Mouse (Mus musculus): ENCODE data around the gene Zfp1.

DNA sequence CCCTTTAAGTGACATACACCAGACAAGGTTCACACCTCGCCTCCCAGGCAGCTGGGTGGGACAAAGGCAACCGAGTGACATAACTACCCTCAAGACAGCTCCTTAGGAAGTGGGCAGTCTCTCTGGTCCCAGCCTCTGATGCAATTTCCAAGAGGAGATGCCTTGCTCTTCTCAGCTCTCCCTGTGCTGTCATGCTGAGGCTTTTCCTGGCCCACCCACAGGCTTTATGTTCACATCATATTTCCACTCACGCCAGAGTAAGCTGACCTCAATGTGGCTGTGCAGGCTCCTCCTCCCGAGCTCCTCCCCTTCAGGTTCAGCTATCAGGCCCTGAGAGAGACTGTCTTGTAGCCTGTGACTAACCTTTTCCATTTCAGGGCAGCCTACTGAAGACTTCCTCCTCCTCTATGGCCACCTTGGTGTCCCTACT, 76.9 kb downstream of the Zfp1 start:
- TF ChIP-seq CTCF (IDR thresholded peaks at IDR 0.05; ENCODE audit: control insufficient read depth, insufficient read depth, insufficient read length) (no peak), MYOD1 (IDR thresholded peaks at IDR 0.05; ENCODE audit: control insufficient read depth, insufficient read length, low read depth) (no peak), CEBPB (IDR thresholded peaks at IDR 0.05; ENCODE audit: low read depth) (peak; percentile 54), USF1 (IDR thresholded peaks at IDR 0.05; ENCODE audit: low read depth) (no peak), MAX (IDR thresholded peaks at IDR 0.05) (no peak), MYOG (IDR thresholded peaks at IDR 0.05; ENCODE audit: control insufficient read depth, extremely low read depth, insufficient read length) (no peak), FOSL1 (IDR thresholded peaks at IDR 0.05; ENCODE audit: insufficient read depth, low read length, poor library complexity, severe bottlenecking) (no peak)

Data from C2C12 (cell line).